Mouse (Mus musculus) liver, adult 2 months (tissue): ENCODE measurements at regions not wholly inside any gene's neighbourhood (a gene's known extent, or its start where the extent isn't known, plus 50 kb on each side); places are given as distances from the start of the nearest gene placed in this dataset.

Source experiments
- CTCF ChIP-seq: fragments of 200-500 bp; IDR thresholded peaks from 2 replicates; pipeline ENCODE4 v1.5.1; 2011; ENCODE audit warnings: low read depth, low read length, control low read depth
- POLR2A ChIP-seq: fragments of 200-500 bp; IDR thresholded peaks from 2 replicates; pipeline ENCODE4 v1.6.1; 2011; ENCODE audit warnings: low read length, control low read depth; ENCODE audit not compliant: insufficient read depth; ENCODE audit errors: extremely low read depth

- no peak for TF ChIP-seq CTCF
- TF ChIP-seq POLR2A = no peak
These were observed 140.2 kb upstream of the Hmga2 start for GRCm38 (mm10) chr10:120616406-120617015.
